Mouse (Mus musculus): ENCODE measurements around the gene Hrc. TPM values are rescaled to one million over a fixed set of nuclear protein-coding genes. Genes with fewer than 3 reads are reported as not detected.

Hrc gene
- 100 to 1,000 TPM; 516 to 539 TPM for total RNA-seq (2021)
- long read RNA-seq, experiment 1, transcript Hrc-201 (6 exons, 2,411 nt): major isoform, 33 of 285 reads
- long read RNA-seq, experiment 1, partial matches to known transcripts: 244 of 285 reads
- long read RNA-seq, experiment 1, other reads (novel, unspliced or antisense): 8 of 285 reads
- long read RNA-seq, experiment 2, transcript Hrc-201 (6 exons, 2,411 nt): major isoform, 40 of 516 reads
- long read RNA-seq, experiment 2, partial matches to known transcripts: 468 of 516 reads
- long read RNA-seq, experiment 2, other reads (novel, unspliced or antisense): 8 of 516 reads

GRCm38 (mm10) chr7:45335056-45335455 is at the start of gene Hrc:
Gene Hrc (plus strand): TSS chr7:45335290.
- intact Hi-C loops (cut with DNase I): no loop called here
- DNase-seq: peak; percentile 36 to 49

- intact Hi-C loops (cut with DNase I): no loop called here
- no peak for DNase-seq
Observed at GRCm38 (mm10) chr7:45286486-45286885, 48.6 kb upstream of the Hrc start.

- no peak for DNase-seq
- intact Hi-C loops (cut with DNase I): loop anchor here (5.0 kb wide), 1 partner anchor 134 kb away; the partner anchor contains the start of gene Slc17a7
Observed at GRCm38 (mm10) chr7:45296626-45297025, 38.5 kb upstream of the Hrc start.

- DNase-seq: no peak
- intact Hi-C loops (cut with DNase I): loop anchor here (5.0 kb wide), 1 partner anchor 135 kb away; the partner anchor contains the start of gene Slc17a7
Observed at GRCm38 (mm10) chr7:45297563-45297962, 37.5 kb upstream of the Hrc start.

GRCm38 (mm10) chr7:45299752-45300151 is 35.3 kb upstream of the Hrc start:
- intact Hi-C loops (cut with DNase I): loop anchor here (5.0 kb wide), 2 partner anchors 137 to 217 kb away; partner anchors contain the start of gene Slc17a7
- DNase-seq: peak; percentile 61 to 75

- peak; percentile 70 to 77 for DNase-seq
- intact Hi-C loops (cut with DNase I): loop anchor here (5.0 kb wide), 1 partner anchor 218 kb away; no protein-coding TSS in a partner anchor
Observed at GRCm38 (mm10) chr7:45300270-45300669, 34.8 kb upstream of the Hrc start.

- intact Hi-C loops (cut with DNase I): loop anchor here (5.0 kb wide), 1 partner anchor 220 kb away; no protein-coding TSS in a partner anchor
Observed at GRCm38 (mm10) chr7:45302626-45303025, 32.5 kb upstream of the Hrc start.

GRCm38 (mm10) chr7:45304869-45305268 is 30.2 kb upstream of the Hrc start:
- DNase-seq: no peak
- intact Hi-C loops (cut with DNase I): loop anchor here (2.0 to 5.0 kb wide), 3 partner anchors 37 to 223 kb away; no protein-coding TSS in a partner anchor

More at GRCm38 (mm10) chr7:45302626-45303025, 32.5 kb upstream of the Hrc start:
- no peak for DNase-seq

GRCm38 (mm10) chr7:45305275-45305674 is 29.8 kb upstream of the Hrc start:
- intact Hi-C loops (cut with DNase I): loop anchor here (2.0 to 5.0 kb wide), 2 partner anchors 37 to 98 kb away; no protein-coding TSS in a partner anchor
- DNase-seq: peak; percentile 57 to 78

- no peak for DNase-seq
- intact Hi-C loops (cut with DNase I): loop anchor here (5.0 kb wide), 1 partner anchor 34 kb away; no protein-coding TSS in a partner anchor
Observed at GRCm38 (mm10) chr7:45308551-45309240, 26.4 kb upstream of the Hrc start.

- intact Hi-C loops (cut with DNase I): loop anchor here (5.0 kb wide), 1 partner anchor 33 kb away; no protein-coding TSS in a partner anchor
- peak; percentile 63 to 77 for DNase-seq
Observed at GRCm38 (mm10) chr7:45309455-45309854, 25.6 kb upstream of the Hrc start.

- intact Hi-C loops (cut with DNase I): loop anchor here (2.0 kb wide), 1 partner anchor 21 kb away; the partner anchor contains the start of gene Trpm4
- no peak for DNase-seq
Observed at GRCm38 (mm10) chr7:45312023-45312422, 23.1 kb upstream of the Hrc start.

GRCm38 (mm10) chr7:45312686-45313453 is 22.2 kb upstream of the Hrc start:
- intact Hi-C loops (cut with DNase I): loop anchor here (2.0 kb wide), 1 partner anchor 20 kb away; the partner anchor contains the start of gene Trpm4

GRCm38 (mm10) chr7:45313495-45313894 is 21.6 kb upstream of the Hrc start:
- intact Hi-C loops (cut with DNase I): loop anchor here (2.0 kb wide), 1 partner anchor 19 kb away; the partner anchor contains the start of gene Trpm4

More at GRCm38 (mm10) chr7:45312686-45313453, 22.2 kb upstream of the Hrc start:
- no peak for DNase-seq

GRCm38 (mm10) chr7:45315182-45315701 is 19.8 kb upstream of the Hrc start:
- DNase-seq: no peak
- intact Hi-C loops (cut with DNase I): no loop called here

More at GRCm38 (mm10) chr7:45313495-45313894, 21.6 kb upstream of the Hrc start:
- no peak for DNase-seq

GRCm38 (mm10) chr7:45316536-45316935 is 18.6 kb upstream of the Hrc start:
- intact Hi-C loops (cut with DNase I): no loop called here

GRCm38 (mm10) chr7:45322245-45322644 is 12.8 kb upstream of the Hrc start:
- DNase-seq: no peak
- intact Hi-C loops (cut with DNase I): no loop called here

More at GRCm38 (mm10) chr7:45316536-45316935, 18.6 kb upstream of the Hrc start:
- DNase-seq: no peak

- intact Hi-C loops (cut with DNase I): no loop called here
- no peak for DNase-seq
Observed at GRCm38 (mm10) chr7:45323069-45323468, 12.0 kb upstream of the Hrc start.

- intact Hi-C loops (cut with DNase I): no loop called here
- no peak for DNase-seq
Observed at GRCm38 (mm10) chr7:45325800-45326199, 9.3 kb upstream of the Hrc start.

Measured in heart, postnatal 14 days (tissue).